Mouse (Mus musculus) monocyte, adult 5-6 weeks (primary cell): ENCODE data around the gene Hoxc13. TPM values are rescaled to one million over a fixed set of nuclear protein-coding genes. Genes with fewer than 3 reads are reported as not detected.

Source experiments
- ATAC-seq: fragments of 153-309, 156-312 bp; replicated peaks from 2 replicates; pipeline ENCODE4 v1.8.0; 2017; ENCODE audit warnings: mild to moderate bottlenecking; ENCODE audit not compliant: low TSS enrichment, insufficient number of reproducible peaks, severe bottlenecking, poor library complexity, low FRiP score
- total RNA-seq: library from RNA; stranded (forward); fragments of 200-1000, 200-491, 200-594 nt; gene quantifications from 3 replicates; pipeline ENCODE4 v1.2.3, GENCODE M21; 2017

The Hoxc13 gene
- total RNA-seq, 1 experiment from 2014 or later, result not detected

- no peak for ATAC-seq
Measured at GRCm38 (mm10) chr15:102956906-102957305, 36.0 kb downstream of the Hoxc13 start.

GRCm38 (mm10) chr15:102959663-102960191, 38.8 kb downstream of the Hoxc13 start:
- ATAC-seq, result no peak

- ATAC-seq, result no peak
Measured at GRCm38 (mm10) chr15:102961728-102962127, 40.8 kb downstream of the Hoxc13 start.

- ATAC-seq, result no peak
Measured at GRCm38 (mm10) chr15:102962492-102962891, 41.6 kb downstream of the Hoxc13 start.

GRCm38 (mm10) chr15:102963259-102963658, 42.4 kb downstream of the Hoxc13 start:
- no peak for ATAC-seq

- no peak for ATAC-seq
Measured at GRCm38 (mm10) chr15:102963671-102964640, 43.1 kb downstream of the Hoxc13 start.

GRCm38 (mm10) chr15:102965003-102965891, 44.3 kb downstream of the Hoxc13 start:
- ATAC-seq, result no peak

GRCm38 (mm10) chr15:102965892-102966775, 45.2 kb downstream of the Hoxc13 start:
- peak; percentile 50 for ATAC-seq

GRCm38 (mm10) chr15:102966776-102967311, 45.9 kb downstream of the Hoxc13 start, which contains the start of gene Hoxc10:
TSS of gene Hoxc10 (plus strand) at chr15:102966796.
- no peak for ATAC-seq

- no peak for ATAC-seq
Measured at GRCm38 (mm10) chr15:102967312-102967510, 46.3 kb downstream of the Hoxc13 start, which contains the start of gene Hoxc5. TSS of gene Hoxc5 (plus strand) at chr15:102967443.

GRCm38 (mm10) chr15:102967511-102968397, 46.9 kb downstream of the Hoxc13 start:
- ATAC-seq, result no peak

- no peak for ATAC-seq
Measured at GRCm38 (mm10) chr15:102969296-102969695, 48.4 kb downstream of the Hoxc13 start.

- ATAC-seq, result no peak
Measured at GRCm38 (mm10) chr15:102970740-102971139, 49.8 kb downstream of the Hoxc13 start.

- ATAC-seq, result no peak
Measured at GRCm38 (mm10) chr15:102972254-102972653, 51.4 kb downstream of the Hoxc13 start.

GRCm38 (mm10) chr15:102972753-102973152, 51.9 kb downstream of the Hoxc13 start:
- no peak for ATAC-seq

- ATAC-seq, result no peak
Measured at GRCm38 (mm10) chr15:102975034-102975433, 54.1 kb downstream of the Hoxc13 start.

- ATAC-seq, result no peak
Measured at GRCm38 (mm10) chr15:102975688-102976111, 54.8 kb downstream of the Hoxc13 start.
